Mouse (Mus musculus) cerebellum, adult 11 months (tissue): ENCODE measurements at regions not wholly inside any gene's neighbourhood (a gene's known extent, or its start where the extent isn't known, plus 50 kb on each side); places are given as distances from the start of the nearest gene placed in this dataset.

Experiments
- DNase-seq: peaks from one replicate; pipeline ENCODE4 v3.0.0; 2022

GRCm38 (mm10) chr3:118418981-118419380 is 142.9 kb upstream of the Dpyd start:
- DNase-seq: no peak

GRCm38 (mm10) chr3:118421701-118422100 is 140.2 kb upstream of the Dpyd start:
- DNase-seq: no peak

- no peak for DNase-seq
These were observed 136.2 kb upstream of the Dpyd start for GRCm38 (mm10) chr3:118425748-118426147.

- DNase-seq: peak; percentile 31
These were observed 133.4 kb upstream of the Dpyd start for GRCm38 (mm10) chr3:118428523-118428922.

- no peak for DNase-seq
These were observed 131.9 kb upstream of the Dpyd start for GRCm38 (mm10) chr3:118429825-118430630.

GRCm38 (mm10) chr3:118430631-118430906 is 131.4 kb upstream of the Dpyd start:
- DNase-seq: no peak

- DNase-seq: no peak
These were observed 130.8 kb upstream of the Dpyd start for GRCm38 (mm10) chr3:118431031-118431723.

- no peak for DNase-seq
These were observed 128.4 kb upstream of the Dpyd start for GRCm38 (mm10) chr3:118433441-118434021.

GRCm38 (mm10) chr3:118434311-118434710 is 127.6 kb upstream of the Dpyd start:
- DNase-seq: no peak

GRCm38 (mm10) chr3:118434847-118435246 is 127.1 kb upstream of the Dpyd start:
- DNase-seq: no peak

GRCm38 (mm10) chr3:118435248-118435647 is 126.7 kb upstream of the Dpyd start:
- no peak for DNase-seq

GRCm38 (mm10) chr3:118443742-118444332 is 118.1 kb upstream of the Dpyd start:
- no peak for DNase-seq

GRCm38 (mm10) chr3:118445360-118445759 is 116.6 kb upstream of the Dpyd start:
- DNase-seq: no peak

GRCm38 (mm10) chr3:118459636-118460035 is 102.3 kb upstream of the Dpyd start:
- no peak for DNase-seq

GRCm38 (mm10) chr3:118465611-118466010 is 96.3 kb upstream of the Dpyd start:
- no peak for DNase-seq

GRCm38 (mm10) chr3:118472215-118472799 is 89.6 kb upstream of the Dpyd start:
- no peak for DNase-seq

- no peak for DNase-seq
These were observed 83.9 kb upstream of the Dpyd start for GRCm38 (mm10) chr3:118478065-118478464.

GRCm38 (mm10) chr3:118480515-118481248 is 81.2 kb upstream of the Dpyd start:
- no peak for DNase-seq

- DNase-seq: no peak
These were observed 76.0 kb upstream of the Dpyd start for GRCm38 (mm10) chr3:118485966-118486365.

- DNase-seq: no peak
These were observed 74.5 kb upstream of the Dpyd start for GRCm38 (mm10) chr3:118487408-118487807.

- no peak for DNase-seq
These were observed 70.8 kb upstream of the Dpyd start for GRCm38 (mm10) chr3:118491101-118491500.

GRCm38 (mm10) chr3:118491871-118492270 is 70.1 kb upstream of the Dpyd start:
- no peak for DNase-seq

- DNase-seq: no peak
These were observed 67.3 kb upstream of the Dpyd start for GRCm38 (mm10) chr3:118494611-118495010.
